Mouse (Mus musculus) forebrain, embryonic 16.5 days (tissue): ENCODE data around the gene Gdpd5. TPM values are rescaled to one million over a fixed set of nuclear protein-coding genes. Genes with fewer than 3 reads are reported as not detected.

Experiments used
- ATAC-seq: fragments of 200-750 bp; cut with Nextera tagmentation; 2 replicates; pipeline ENCODE4 v1.8.0; 2017; ENCODE audit warnings: mild to moderate bottlenecking, moderate library complexity
- H3K27ac ChIP-seq: fragments of 300-500 bp; sonication (generic); 2 replicates; pipeline ENCODE4 v1.5.1; 2014; ENCODE audit warnings: low read length, control low read depth
- H3K27me3 ChIP-seq: fragments of 300-500 bp; sonication (generic); replicated peaks from 2 replicates; pipeline ENCODE4 v1.6.1; 2014; ENCODE audit warnings: low read length; ENCODE audit not compliant: control insufficient read depth, insufficient read depth
- H3K36me3 ChIP-seq: fragments of 300-500 bp; sonication (generic); 2 replicates; pipeline ENCODE4 v1.6.1; 2014; ENCODE audit not compliant: control insufficient read depth, insufficient read depth
- H3K4me1 ChIP-seq: fragments of 300-500 bp; sonication (generic); replicated peaks from 2 replicates; pipeline ENCODE4 v1.6.1; 2014; ENCODE audit warnings: low read length; ENCODE audit not compliant: control insufficient read depth, insufficient read depth
- H3K4me2 ChIP-seq: fragments of 300-500 bp; sonication (generic); 2 replicates; pipeline ENCODE4 v1.6.1; 2014; ENCODE audit warnings: mild to moderate bottlenecking, low read length, control low read depth
- H3K4me3 ChIP-seq: fragments of 300-500 bp; sonication (generic); replicated peaks from 2 replicates; pipeline ENCODE4 v1.5.1; 2014; ENCODE audit warnings: mild to moderate bottlenecking, low read length, control low read depth
- H3K9ac ChIP-seq: fragments of 300-500 bp; sonication (generic); replicated peaks from 2 replicates; pipeline ENCODE4 v1.6.1; 2014; ENCODE audit warnings: low read depth, low read length, control low read depth
- H3K9me3 ChIP-seq: fragments of 300-500 bp; sonication (generic); 2 replicates; pipeline ENCODE4 v1.6.1; 2016; ENCODE audit warnings: low read length; ENCODE audit not compliant: control insufficient read depth
- WGBS: fragments of 180-500 bp; shearing (Covaris S2); extraction: QIAGEN DNeasy Blood & Tissue Kit; methylation state at CpG from one replicate; pipeline ENCODE4 v1.1.7; 2014; 5-methylcytosine and 5-hydroxymethylcytosine counted together
- polyA plus RNA-seq: library from polyadenylated mRNA; unstranded; fragments of >200 nt; fragmentation: Nextera tagmentation; extraction: Ambion mirVana; gene quantifications from 2 replicates; pipeline ENCODE4 v1.2.1, GENCODE M21; 2015

Gdpd5 gene
- polyA plus RNA-seq, 1 experiment from 2014 or later = 48.0 TPM

DNA sequence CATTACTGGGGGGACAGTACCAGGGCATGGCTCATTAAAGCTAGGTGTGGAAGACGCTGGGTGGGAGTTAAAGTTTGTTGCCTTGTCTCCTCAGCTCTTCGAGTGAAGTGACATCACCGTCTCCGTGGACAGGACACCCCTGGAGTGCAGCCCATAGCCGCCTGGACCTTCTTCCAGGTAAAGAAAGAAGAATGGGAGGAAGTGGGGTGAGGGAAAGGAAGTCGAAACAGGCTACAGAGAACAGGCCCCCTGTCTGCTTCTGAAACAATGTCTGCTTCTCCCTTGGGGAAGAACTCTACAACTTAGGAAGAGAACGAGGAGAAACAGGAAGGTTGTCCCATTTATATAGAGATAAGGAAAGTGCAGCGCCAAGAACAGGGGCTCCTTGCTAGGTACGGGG is 29.1 kb downstream of the Gdpd5 start:
- no peaks in the 10 kb centered on the region for H3K36me3 ChIP-seq
- H3K4me1 ChIP-seq = peaks cover 2% of the 10 kb centered on the region; the same call in 1 of the 2 replicates
- no peak overlapping the region for H3K9ac ChIP-seq
- H3K4me3 ChIP-seq = no peak overlapping the region
- H3K27me3 ChIP-seq = no peaks in the 10 kb centered on the region
- no peak overlapping the region for H3K4me2 ChIP-seq
- WGBS = 87% methylated on average over 9 of the region's 9 CpGs
- no peaks in the 10 kb centered on the region for H3K9me3 ChIP-seq
- no peak overlapping the region for H3K27ac ChIP-seq
- no peak for ATAC-seq

DNA sequence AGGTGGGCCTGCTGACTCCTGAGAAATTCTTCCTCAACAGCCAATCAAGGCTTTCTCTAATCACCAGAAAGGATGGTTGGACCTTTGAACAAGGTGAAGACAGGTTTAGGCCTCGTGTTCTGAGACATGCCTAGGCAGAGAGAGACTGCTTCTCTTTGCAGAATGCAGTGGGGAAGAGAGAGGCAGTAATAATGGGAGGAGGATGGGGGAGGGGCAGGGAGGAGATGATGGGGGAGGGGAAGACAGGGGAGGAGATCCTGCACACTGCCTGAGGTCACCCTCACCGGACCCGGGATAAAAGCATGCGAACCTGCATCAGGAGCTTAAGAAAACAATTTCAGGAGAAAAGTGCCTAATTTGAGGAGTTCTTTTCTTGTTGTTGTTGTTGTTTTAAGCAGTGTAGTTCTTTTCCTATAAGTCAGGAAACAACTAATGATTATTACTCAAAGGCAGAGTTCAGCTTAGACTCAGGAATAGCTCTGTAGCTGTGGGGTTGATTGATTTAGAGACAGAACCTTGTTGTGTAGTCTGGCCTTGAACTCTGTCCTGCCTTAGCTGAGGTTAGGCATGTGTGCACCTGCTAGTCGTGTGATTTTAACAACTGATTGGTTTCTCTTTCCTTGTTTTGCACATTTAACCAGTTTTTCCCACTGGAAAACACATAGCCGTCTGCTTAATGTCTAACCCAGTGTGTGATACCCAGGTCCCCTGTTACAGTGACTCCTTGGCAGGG is 30.0 kb downstream of the Gdpd5 start:
- Histone ChIP-seq H3K4me3 (no peak overlapping the region), H3K27ac (no peak overlapping the region), H3K9me3 (no peaks in the 10 kb centered on the region), H3K27me3 (no peaks in the 10 kb centered on the region), H3K9ac (no peak overlapping the region), H3K4me1 (peaks cover 2% of the 10 kb centered on the region; the same call in 1 of the 2 replicates), H3K4me2 (no peak overlapping the region), H3K36me3 (no peaks in the 10 kb centered on the region)
- no peak for ATAC-seq
- WGBS = 50% methylated on average over 6 of the region's 6 CpGs

DNA sequence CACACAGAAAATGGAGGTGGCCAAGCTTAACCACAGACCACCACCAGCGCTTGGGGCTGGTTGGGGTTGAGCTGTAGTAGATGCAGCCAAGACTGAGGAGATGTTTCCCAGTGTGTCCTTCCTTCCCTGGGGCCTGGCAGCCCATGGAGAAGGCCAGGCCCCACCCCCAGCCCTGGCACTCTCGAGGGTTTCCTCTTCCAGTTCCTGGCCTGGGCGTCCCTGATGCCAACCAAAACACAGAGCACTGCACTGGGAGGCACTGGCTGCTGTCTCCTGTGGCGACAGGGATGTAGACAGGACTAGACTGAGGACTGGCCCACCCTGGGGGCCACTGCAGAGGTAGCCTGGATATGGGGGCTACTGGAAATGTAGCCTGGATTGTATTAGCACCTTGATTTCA is 33.8 kb downstream of the Gdpd5 start:
- Histone ChIP-seq H3K4me3 (no peak overlapping the region), H3K4me2 (no peak overlapping the region), H3K9me3 (no peaks in the 10 kb centered on the region), H3K4me1 (peaks cover 2% of the 10 kb centered on the region; the same call in 1 of the 2 replicates), H3K9ac (no peak overlapping the region), H3K27ac (no peak overlapping the region), H3K27me3 (no peaks in the 10 kb centered on the region), H3K36me3 (no peaks in the 10 kb centered on the region)
- 0 out of 2 replicates have a peak, but pooled peaks have one; percentile 31 for ATAC-seq
- WGBS = 72% methylated on average over 4 of the region's 4 CpGs

DNA sequence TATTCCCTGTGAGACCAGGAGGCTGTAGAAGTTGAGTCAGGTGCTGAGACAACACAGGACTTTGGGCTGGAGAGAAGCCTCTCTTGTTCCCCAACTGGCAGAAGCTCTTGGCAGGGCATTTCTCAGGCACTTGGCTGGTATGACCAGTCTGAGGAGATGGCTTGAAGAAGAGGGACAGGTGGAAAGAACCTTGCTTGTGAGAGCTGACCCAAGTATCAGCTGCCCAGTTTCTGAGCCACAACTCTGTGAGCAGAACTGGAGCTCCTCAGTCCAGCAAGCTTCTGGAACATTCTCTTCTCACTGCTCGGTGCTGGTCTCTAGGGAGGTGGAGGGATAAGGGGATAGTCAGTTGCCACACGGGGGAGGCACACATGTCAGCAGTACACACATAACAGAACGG is 38.1 kb downstream of the Gdpd5 start:
- WGBS = 83% methylated on average over 3 of the region's 3 CpGs
- no peak for ATAC-seq

DNA sequence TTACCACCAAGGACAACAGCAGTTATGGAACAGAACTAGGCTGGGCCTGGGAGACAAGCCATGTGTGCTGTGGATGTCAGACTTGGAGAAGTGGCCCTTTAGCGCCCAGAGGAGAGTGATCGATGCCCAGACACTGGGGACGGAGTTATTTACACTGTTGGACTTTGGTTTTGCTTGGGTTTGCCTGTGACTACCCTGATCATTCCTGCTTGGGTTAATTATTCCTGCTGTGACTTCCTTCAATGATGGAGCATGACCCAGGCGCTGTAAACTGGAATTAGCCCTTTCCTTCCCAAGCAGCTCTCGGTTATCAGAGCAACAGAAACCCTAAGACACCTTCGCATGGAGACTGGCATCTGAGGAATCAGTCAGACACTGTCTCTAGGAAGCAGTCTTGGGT is 39.8 kb downstream of the Gdpd5 start:
- 91% methylated on average over 6 of the region's 6 CpGs for WGBS
- H3K27me3 ChIP-seq = no peaks in the 10 kb centered on the region
- no peaks in the 10 kb centered on the region for H3K4me1 ChIP-seq
- no peaks in the 10 kb centered on the region for H3K9me3 ChIP-seq
- no peak overlapping the region for H3K27ac ChIP-seq
- H3K9ac ChIP-seq = no peak overlapping the region
- H3K36me3 ChIP-seq = no peaks in the 10 kb centered on the region
- ATAC-seq = no peak
- H3K4me3 ChIP-seq = no peak overlapping the region
- H3K4me2 ChIP-seq = no peak overlapping the region

More for the DNA sequence above, 38.1 kb downstream of the Gdpd5 start:
- H3K36me3 ChIP-seq = no peaks in the 10 kb centered on the region
- no peak overlapping the region for H3K4me2 ChIP-seq
- no peaks in the 10 kb centered on the region for H3K27me3 ChIP-seq
- H3K4me1 ChIP-seq = peaks cover 2% of the 10 kb centered on the region; the same call in 1 of the 2 replicates
- no peak overlapping the region for H3K27ac ChIP-seq
- no peaks in the 10 kb centered on the region for H3K9me3 ChIP-seq
- no peak overlapping the region for H3K9ac ChIP-seq
- H3K4me3 ChIP-seq = no peak overlapping the region

DNA sequence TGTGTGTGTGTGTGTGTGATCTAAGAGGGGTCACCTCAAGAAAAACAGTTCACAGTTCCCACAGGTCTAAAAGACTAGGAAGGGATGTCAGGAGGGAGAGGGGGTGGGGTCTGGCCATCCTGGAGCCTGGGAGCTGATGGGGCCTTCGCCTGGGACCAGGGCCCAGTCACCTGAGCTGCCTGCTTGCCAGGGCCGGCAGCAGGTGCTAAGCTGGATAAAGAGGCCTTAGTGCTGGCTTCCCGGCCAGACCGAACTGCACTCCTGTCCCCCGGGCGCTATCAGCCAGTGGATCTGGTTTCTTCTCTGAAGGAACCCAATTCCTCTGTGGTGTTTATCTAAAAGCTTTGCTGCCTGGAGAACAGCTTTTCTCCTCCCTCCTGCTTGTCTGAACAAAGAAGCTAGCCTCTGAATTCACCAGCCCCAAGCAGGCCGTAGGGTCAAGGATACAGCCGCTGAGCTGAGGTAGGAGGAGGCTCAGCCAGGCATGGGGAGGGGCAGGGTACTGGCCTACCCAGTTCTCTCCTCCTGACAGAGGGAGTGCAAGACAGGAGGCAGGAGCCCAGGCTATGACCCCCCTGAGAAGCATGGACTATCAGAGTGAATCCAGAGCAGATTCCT is 43.4 kb downstream of the Gdpd5 start:
- no peak overlapping the region for H3K4me2 ChIP-seq
- ATAC-seq = no peak
- no peaks in the 10 kb centered on the region for H3K27me3 ChIP-seq
- no peak overlapping the region for H3K9ac ChIP-seq
- no peak overlapping the region for H3K27ac ChIP-seq
- H3K36me3 ChIP-seq = no peaks in the 10 kb centered on the region
- H3K9me3 ChIP-seq = no peaks in the 10 kb centered on the region
- peaks cover 10% of the 10 kb centered on the region for H3K4me1 ChIP-seq
- H3K4me3 ChIP-seq = no peak overlapping the region
- 35% methylated on average over 8 of the region's 8 CpGs for WGBS

DNA sequence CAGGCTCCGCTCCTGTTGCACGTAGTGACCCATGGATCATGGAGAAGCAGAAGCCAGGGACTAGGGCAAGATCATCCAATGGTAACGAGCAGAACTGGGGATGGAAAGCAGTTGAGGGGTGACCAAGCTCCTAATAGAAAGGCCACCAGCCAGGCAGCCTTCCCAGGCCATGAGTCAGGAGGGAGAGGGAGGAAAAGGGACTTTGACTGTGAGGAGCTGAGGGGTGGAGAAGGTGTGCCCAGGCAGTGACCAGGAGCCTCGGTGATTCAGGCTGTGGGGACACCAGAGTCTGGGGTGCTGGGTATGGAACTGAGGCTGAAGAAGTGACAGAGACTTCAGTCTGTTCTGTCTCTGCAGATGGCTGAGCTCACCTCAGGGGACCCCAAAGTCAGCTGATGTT is 44.5 kb downstream of the Gdpd5 start:
- no peak overlapping the region for H3K9ac ChIP-seq
- H3K27ac ChIP-seq = no peak overlapping the region
- no peak for ATAC-seq
- H3K9me3 ChIP-seq = no peaks in the 10 kb centered on the region
- H3K4me1 ChIP-seq = peaks cover 13% of the 10 kb centered on the region
- H3K27me3 ChIP-seq = no peaks in the 10 kb centered on the region
- no peak overlapping the region for H3K4me2 ChIP-seq
- H3K36me3 ChIP-seq = no peaks in the 10 kb centered on the region
- WGBS = 83% methylated on average over 4 of the region's 4 CpGs
- no peak overlapping the region for H3K4me3 ChIP-seq

DNA sequence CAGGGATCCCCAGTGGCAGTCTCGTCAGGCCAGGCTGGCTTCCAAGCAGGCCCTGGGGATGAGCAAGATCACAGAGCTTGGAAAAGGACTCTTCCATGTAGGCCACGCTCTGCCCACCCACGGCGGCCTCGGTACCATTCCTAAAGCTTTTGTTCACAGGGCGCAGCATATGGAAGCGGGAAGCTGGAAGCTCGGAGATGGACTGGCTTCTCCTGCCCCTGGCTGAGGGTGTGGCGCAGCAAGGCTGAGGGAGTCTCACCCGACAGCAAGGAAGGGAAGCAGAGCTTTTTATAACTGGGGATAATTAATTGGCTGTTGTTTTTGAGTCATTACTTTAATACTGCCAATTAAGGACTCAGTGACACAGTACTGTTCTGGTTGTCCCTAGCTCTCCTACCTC is 45.8 kb downstream of the Gdpd5 start:
- H3K4me3 ChIP-seq = no peak overlapping the region
- no peak for ATAC-seq
- H3K27ac ChIP-seq = no peak overlapping the region
- no peak overlapping the region for H3K4me2 ChIP-seq
- peaks cover 16% of the 10 kb centered on the region for H3K4me1 ChIP-seq
- H3K36me3 ChIP-seq = no peaks in the 10 kb centered on the region
- WGBS = 29% methylated on average over 10 of the region's 10 CpGs
- no peaks in the 10 kb centered on the region for H3K27me3 ChIP-seq
- no peaks in the 10 kb centered on the region for H3K9me3 ChIP-seq
- H3K9ac ChIP-seq = no peak overlapping the region

DNA sequence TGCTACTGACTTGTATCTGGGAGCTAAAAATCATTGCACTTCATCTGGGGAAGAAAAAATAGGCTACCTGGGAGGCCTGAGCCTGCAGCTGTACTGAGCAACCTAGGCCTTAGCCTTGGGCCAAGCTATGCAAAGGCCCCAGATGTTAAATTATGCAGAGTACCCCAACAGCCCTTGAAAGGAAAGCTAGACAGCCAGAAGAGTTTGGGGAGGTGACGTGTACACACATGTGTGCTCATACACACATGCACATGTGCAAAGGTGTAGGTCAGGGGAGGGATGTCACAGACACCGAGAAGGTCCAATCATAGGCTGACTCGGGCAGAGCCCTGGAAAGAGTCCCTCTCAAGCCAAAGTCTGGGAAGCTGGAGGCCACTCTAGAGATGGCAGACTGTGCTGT is 46.8 kb downstream of the Gdpd5 start:
- Histone ChIP-seq H3K27me3 (no peaks in the 10 kb centered on the region), H3K9me3 (no peaks in the 10 kb centered on the region), H3K27ac (no peak overlapping the region), H3K36me3 (no peaks in the 10 kb centered on the region), H3K4me2 (no peak overlapping the region), H3K4me3 (no peak overlapping the region), H3K4me1 (peaks cover 26% of the 10 kb centered on the region), H3K9ac (no peak overlapping the region)
- no peak for ATAC-seq
- 94% methylated on average over 3 of the region's 3 CpGs for WGBS
